ENCODE assay signal across 9 mouse cellular contexts in the genomic region with DNA sequence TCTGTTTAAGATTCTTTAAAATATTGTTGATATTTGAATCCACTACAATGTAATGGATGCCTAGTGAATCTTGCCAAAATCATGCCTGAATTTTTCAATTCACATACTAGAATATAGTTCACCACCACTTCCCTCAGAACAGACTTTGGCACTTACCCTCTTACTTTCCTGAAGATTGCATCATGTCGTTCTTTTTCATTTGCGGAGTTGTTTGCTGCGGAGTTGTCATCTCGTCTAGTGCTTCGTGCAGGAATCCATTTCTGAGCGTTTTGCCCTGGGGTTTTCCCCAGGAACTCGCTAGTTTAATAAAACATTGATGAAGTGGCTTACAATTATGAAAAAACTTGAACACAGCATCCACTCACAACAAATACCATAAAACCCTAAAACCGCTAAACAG. TPM values are rescaled to one million over a fixed set of nuclear protein-coding genes. Genes with fewer than 3 reads are reported as not detected.
DNase-seq lines count a peak whose midpoint lies in the region; ATAC-seq and TF ChIP-seq lines count a peak whose summit lies in the region.
"Had no signal": no experiment of that assay in that cellular context is flagged by ENCODE, and none has a peak within 500 bp of the region (broad histone marks: within the 10 kb centered on the region; RNA-seq: fewer than 3 reads in every experiment).

No protein-coding gene starts in this region.

- peak overlapping the region; percentile 58 for H3K9ac ChIP-seq in heart, embryonic 13.5 days
- H3K9ac ChIP-seq in liver, embryonic 11.5 days (ENCODE audit: low read depth, low read length): no peak overlapping the region

- peaks cover 63% of the 10 kb centered on the region for H3K36me3 ChIP-seq in heart, embryonic 13.5 days
- H3K36me3 ChIP-seq in E14TG2a.4 (ENCODE audit: insufficient read depth, low read length): peaks cover 67% of the 10 kb centered on the region
- H3K36me3 ChIP-seq in liver, embryonic 11.5 days (ENCODE audit: control insufficient read depth, insufficient read depth, low read length): peaks cover 57% of the 10 kb centered on the region

- H3K27ac ChIP-seq in heart, embryonic 13.5 days (replicated peaks): no peak overlapping the region
- no peak overlapping the region for H3K27ac ChIP-seq in embryonic fibroblast, embryonic 13.5 days (ENCODE audit: insufficient read depth, low read length)
- no peak overlapping the region for H3K27ac ChIP-seq in liver, embryonic 11.5 days (ENCODE audit: low read depth, low read length)

- 82% methylated on average over 8 of the region's 8 CpGs for WGBS in heart, embryonic 13.5 days
- WGBS in liver, embryonic 11.5 days: 87% methylated on average over 8 of the region's 8 CpGs

- no peaks in the 10 kb centered on the region for H3K9me3 ChIP-seq in heart, embryonic 13.5 days
- no peaks in the 10 kb centered on the region for H3K9me3 ChIP-seq in E14TG2a.4 (ENCODE audit: low read length)
- no peaks in the 10 kb centered on the region for H3K9me3 ChIP-seq in liver, embryonic 11.5 days (ENCODE audit: control insufficient read depth, low read length)

- TF ChIP-seq CTCF in E14TG2a.4 (conservative IDR thresholded peaks at IDR 0.05; ENCODE audit: low read length): no peak
- TF ChIP-seq CTCF in embryonic fibroblast, embryonic 13.5 days (IDR thresholded peaks at IDR 0.05; ENCODE audit: borderline replicate concordance, insufficient read depth, low read length): no peak

- no peak for TF ChIP-seq POLR2A in embryonic fibroblast, embryonic 13.5 days (IDR thresholded peaks at IDR 0.05; ENCODE audit: low read depth, low read length)

- H3K4me2 ChIP-seq in heart, embryonic 13.5 days: peak overlapping the region; percentile 90
- H3K4me2 ChIP-seq in liver, embryonic 11.5 days: peak overlapping the region; percentile 90

- no peaks in the 10 kb centered on the region for H3K27me3 ChIP-seq in heart, embryonic 13.5 days (replicated peaks)
- no peaks in the 10 kb centered on the region for H3K27me3 ChIP-seq in E14TG2a.4 (ENCODE audit: insufficient read depth, low read length)
- H3K27me3 ChIP-seq in liver, embryonic 11.5 days (replicated peaks; ENCODE audit: control insufficient read depth, insufficient read depth, low read length): no peaks in the 10 kb centered on the region

- DNase-seq in heart, adult 8-10 months (ENCODE audit: low spot score): no peak
- no peak for DNase-seq in liver, embryonic 11.5 days (ENCODE audit: low spot score)
- DNase-seq in layer of hippocampus, adult 8-10 months (ENCODE audit: low spot score in 2 of 2): no peak
- DNase-seq in adrenal gland, postnatal 25 days: no peak
- DNase-seq in layer of hippocampus, postnatal 14 days (ENCODE audit: low spot score in 2 of 2): no peak
- DNase-seq: kidney, postnatal 4 days had no signal

- H3K4me3 ChIP-seq in heart, embryonic 13.5 days: peak overlapping the region; percentile 97
- H3K4me3 ChIP-seq in E14TG2a.4 (replicated peaks; ENCODE audit: low read length): peak overlapping the region; percentile 97
- H3K4me3 ChIP-seq in embryonic fibroblast, embryonic 13.5 days (ENCODE audit: insufficient read depth, low read length): peak overlapping the region; percentile 23
- H3K4me3 ChIP-seq in liver, embryonic 11.5 days (ENCODE audit: low read depth, low read length): peak overlapping the region; percentile 100; the same call in 1 of the 2 replicates

- ATAC-seq in heart, embryonic 13.5 days (ENCODE audit: extremely low read depth, insufficient number of reproducible peaks, low FRiP score, low TSS enrichment): no peak
- no peak for ATAC-seq in liver, embryonic 11.5 days (replicated peaks; ENCODE audit: low FRiP score)

- H3K4me1 ChIP-seq in heart, embryonic 13.5 days: peaks cover 63% of the 10 kb centered on the region
- H3K4me1 ChIP-seq in E14TG2a.4 (replicated peaks; ENCODE audit: low read depth, low read length): peaks cover 47% of the 10 kb centered on the region
- no peaks in the 10 kb centered on the region for H3K4me1 ChIP-seq in embryonic fibroblast, embryonic 13.5 days (ENCODE audit: control insufficient read depth, insufficient read depth, low read length)
- H3K4me1 ChIP-seq in liver, embryonic 11.5 days (replicated peaks; ENCODE audit: control insufficient read depth, insufficient read depth, low read length): peaks cover 19% of the 10 kb centered on the region

RNA-seq across cellular contexts. Expression of gene Eif4g2, which starts 2.8 kb away (rescaled TPM):
- 583 and 585 TPM in 2 replicates for polyA plus RNA-seq in heart, embryonic 13.5 days (2015; fragmentation: Nextera tagmentation; extraction: Ambion mirVana)
- 1,000 to 10,000 TPM in 3 of 4 experiments, 100 to 1,000 TPM in 1; 989 to 1,111 (median 1,090) TPM for total RNA-seq in heart, adult 8-10 months (2022)
- polyA plus RNA-seq in embryonic fibroblast, embryonic 13.5 days (2011; ENCODE audit: insufficient read length, low read depth, missing spikeins): 1,344 and 1,778 TPM in 2 replicates
- 1,063 and 1,240 TPM in 2 replicates for polyA plus RNA-seq in liver, embryonic 11.5 days (2014; fragmentation: Nextera tagmentation; extraction: Ambion mirVana)
- 100 to 1,000 TPM; 572 to 597 (median 584) TPM for total RNA-seq in layer of hippocampus, adult 8-10 months (2022)
- 875 and 903 TPM in 2 replicates for total RNA-seq in adrenal gland, postnatal 25 days (2021)
- total RNA-seq in layer of hippocampus, postnatal 14 days (2021): 100 to 1,000 TPM; 857 to 878 TPM

RNA-seq across cellular contexts. Expression of gene Ctr9, which starts 51.3 kb away (rescaled TPM):
- 39.6 and 41.8 TPM in 2 replicates for polyA plus RNA-seq in heart, embryonic 13.5 days (2015; fragmentation: Nextera tagmentation; extraction: Ambion mirVana)
- 10 to 100 TPM; 11.3 to 18.2 (median 12.9) TPM for total RNA-seq in heart, adult 8-10 months (2022)
- 41.9 and 42.3 TPM in 2 replicates for polyA plus RNA-seq in embryonic fibroblast, embryonic 13.5 days (2011; ENCODE audit: insufficient read length, low read depth, missing spikeins)
- polyA plus RNA-seq in liver, embryonic 11.5 days (2014; fragmentation: Nextera tagmentation; extraction: Ambion mirVana): 53.6 and 58.3 TPM in 2 replicates
- total RNA-seq in layer of hippocampus, adult 8-10 months (2022): 10 to 100 TPM; 42.6 to 54.4 (median 45.5) TPM
- 48.6 and 53.9 TPM in 2 replicates for total RNA-seq in adrenal gland, postnatal 25 days (2021)
- 10 to 100 TPM; 51.6 to 55.8 TPM for total RNA-seq in layer of hippocampus, postnatal 14 days (2021)

Comparison
In these comparisons a context has a peak if more than half of its experiments do, and no peak if none do; other contexts are left out.
1. H3K4me3 ChIP-seq: peak in every context shown above with its lines; median percentile 100 in liver, embryonic 11.5 days; 97 in heart, embryonic 13.5 days; 97 in E14TG2a.4; 23 in embryonic fibroblast, embryonic 13.5 days.